Mouse (Mus musculus): ENCODE measurements around the gene Sh2d4b. TPM values are rescaled to one million over a fixed set of nuclear protein-coding genes. Genes with fewer than 3 reads are reported as not detected.
A peak's percentile ranks its signal among the peaks of the same experiment; 100 is the strongest.

The Sh2d4b gene
- polyA plus RNA-seq, 1 experiment from 2014 or later = 0.69 TPM

- no peak overlapping the region for H3K4me3 ChIP-seq (replicated peaks)
- no peaks in the 10 kb centered on the region for H3K9me3 ChIP-seq (replicated peaks)
- H3K4me2 ChIP-seq = no peak overlapping the region
- H3K27me3 ChIP-seq (replicated peaks) = no peaks in the 10 kb centered on the region
- WGBS = 55% methylated on average over 10 of the region's 10 CpGs
- H3K36me3 ChIP-seq = no peaks in the 10 kb centered on the region
- ATAC-seq (ENCODE audit: low FRiP score) = no peak
- peak overlapping the region; percentile 51 for H3K27ac ChIP-seq (replicated peaks)
- peaks cover 15% of the 10 kb centered on the region for H3K4me1 ChIP-seq
- no peak overlapping the region for H3K9ac ChIP-seq (replicated peaks)
Observed at GRCm38 (mm10) chr14:40924378-40925113, 31.5 kb upstream of the Sh2d4b start.

GRCm38 (mm10) chr14:40921241-40921640 is 28.2 kb upstream of the Sh2d4b start:
- no peak for ATAC-seq (ENCODE audit: low FRiP score)
- Histone ChIP-seq H3K27me3 (replicated peaks) (no peaks in the 10 kb centered on the region), H3K9ac (replicated peaks) (no peak overlapping the region), H3K27ac (replicated peaks) (no peak overlapping the region), H3K4me3 (replicated peaks) (no peak overlapping the region), H3K4me2 (no peak overlapping the region), H3K36me3 (no peaks in the 10 kb centered on the region), H3K9me3 (replicated peaks) (no peaks in the 10 kb centered on the region), H3K4me1 (peaks cover 7% of the 10 kb centered on the region)
- WGBS = 97% methylated on average over 1 of the region's 1 CpGs

GRCm38 (mm10) chr14:40919521-40919920 is 26.5 kb upstream of the Sh2d4b start:
- Histone ChIP-seq H3K4me3 (replicated peaks) (no peak overlapping the region), H3K36me3 (peaks cover 10% of the 10 kb centered on the region; the same call in 1 of the 2 replicates), H3K27me3 (replicated peaks) (no peaks in the 10 kb centered on the region), H3K9me3 (replicated peaks) (no peaks in the 10 kb centered on the region), H3K4me2 (no peak overlapping the region), H3K4me1 (peaks cover 4% of the 10 kb centered on the region; the same call in 1 of the 2 replicates), H3K27ac (replicated peaks) (no peak overlapping the region), H3K9ac (replicated peaks) (no peak overlapping the region)
- WGBS = 88% methylated on average over 7 of the region's 7 CpGs
- ATAC-seq (ENCODE audit: low FRiP score) = no peak

- H3K4me3 ChIP-seq (replicated peaks) = no peak overlapping the region
- no peak for ATAC-seq (ENCODE audit: low FRiP score)
- WGBS = 88% methylated on average over 5 of the region's 7 CpGs
- H3K4me1 ChIP-seq = peaks cover 3% of the 10 kb centered on the region; the same call in 1 of the 2 replicates
- H3K36me3 ChIP-seq = peaks cover 19% of the 10 kb centered on the region
- no peaks in the 10 kb centered on the region for H3K27me3 ChIP-seq (replicated peaks)
- H3K9me3 ChIP-seq (replicated peaks) = no peaks in the 10 kb centered on the region
- no peak overlapping the region for H3K9ac ChIP-seq (replicated peaks)
- H3K27ac ChIP-seq (replicated peaks) = no peak overlapping the region
- H3K4me2 ChIP-seq = no peak overlapping the region
Observed at GRCm38 (mm10) chr14:40918477-40918876, 25.4 kb upstream of the Sh2d4b start.

GRCm38 (mm10) chr14:40917632-40918031 is 24.6 kb upstream of the Sh2d4b start:
- 0% methylated on average over 1 of the region's 1 CpGs for WGBS
- ATAC-seq (ENCODE audit: low FRiP score) = peak; percentile 56
- Histone ChIP-seq H3K27me3 (replicated peaks) (no peaks in the 10 kb centered on the region), H3K9ac (replicated peaks) (no peak overlapping the region), H3K27ac (replicated peaks) (no peak overlapping the region), H3K36me3 (peaks cover 28% of the 10 kb centered on the region), H3K9me3 (replicated peaks) (no peaks in the 10 kb centered on the region), H3K4me2 (no peak overlapping the region), H3K4me3 (replicated peaks) (no peak overlapping the region), H3K4me1 (peaks cover 3% of the 10 kb centered on the region; the same call in 1 of the 2 replicates)

GRCm38 (mm10) chr14:40916667-40917066 is 23.6 kb upstream of the Sh2d4b start:
- Histone ChIP-seq H3K27ac (replicated peaks) (no peak overlapping the region), H3K4me1 (peaks cover 3% of the 10 kb centered on the region; the same call in 1 of the 2 replicates), H3K9me3 (replicated peaks) (no peaks in the 10 kb centered on the region), H3K36me3 (peaks cover 30% of the 10 kb centered on the region), H3K4me3 (replicated peaks) (no peak overlapping the region), H3K27me3 (replicated peaks) (no peaks in the 10 kb centered on the region), H3K9ac (replicated peaks) (no peak overlapping the region), H3K4me2 (no peak overlapping the region)
- ATAC-seq (ENCODE audit: low FRiP score) = no peak
- WGBS = 90% methylated on average over 15 of the region's 15 CpGs

GRCm38 (mm10) chr14:40915838-40916237 is 22.8 kb upstream of the Sh2d4b start:
- no peak for ATAC-seq (ENCODE audit: low FRiP score)
- no peak overlapping the region for H3K4me2 ChIP-seq
- H3K9me3 ChIP-seq (replicated peaks) = no peaks in the 10 kb centered on the region
- no peaks in the 10 kb centered on the region for H3K27me3 ChIP-seq (replicated peaks)
- no peak overlapping the region for H3K4me3 ChIP-seq (replicated peaks)
- H3K9ac ChIP-seq (replicated peaks) = no peak overlapping the region
- no peak overlapping the region for H3K27ac ChIP-seq (replicated peaks)
- peaks cover 38% of the 10 kb centered on the region for H3K36me3 ChIP-seq
- peaks cover 3% of the 10 kb centered on the region; the same call in 1 of the 2 replicates for H3K4me1 ChIP-seq
- WGBS = 90% methylated on average over 8 of the region's 8 CpGs

- H3K9me3 ChIP-seq (replicated peaks) = no peaks in the 10 kb centered on the region
- peaks cover 3% of the 10 kb centered on the region; the same call in 1 of the 2 replicates for H3K4me1 ChIP-seq
- H3K27me3 ChIP-seq (replicated peaks) = no peaks in the 10 kb centered on the region
- peaks cover 50% of the 10 kb centered on the region for H3K36me3 ChIP-seq
- no peak overlapping the region for H3K4me2 ChIP-seq
- 90% methylated on average over 3 of the region's 3 CpGs for WGBS
- no peak overlapping the region for H3K9ac ChIP-seq (replicated peaks)
- no peak overlapping the region for H3K27ac ChIP-seq (replicated peaks)
- no peak for ATAC-seq (ENCODE audit: low FRiP score)
- no peak overlapping the region for H3K4me3 ChIP-seq (replicated peaks)
Observed at GRCm38 (mm10) chr14:40914701-40915100, 21.6 kb upstream of the Sh2d4b start.

- WGBS = 59% methylated on average over 6 of the region's 6 CpGs
- H3K9ac ChIP-seq (replicated peaks) = no peak overlapping the region
- H3K27ac ChIP-seq (replicated peaks) = no peak overlapping the region
- peaks cover 60% of the 10 kb centered on the region for H3K36me3 ChIP-seq
- no peaks in the 10 kb centered on the region for H3K9me3 ChIP-seq (replicated peaks)
- H3K4me3 ChIP-seq (replicated peaks) = no peak overlapping the region
- H3K4me2 ChIP-seq = no peak overlapping the region
- ATAC-seq (ENCODE audit: low FRiP score) = no peak
- peaks cover 3% of the 10 kb centered on the region; the same call in 1 of the 2 replicates for H3K4me1 ChIP-seq
- H3K27me3 ChIP-seq (replicated peaks) = no peaks in the 10 kb centered on the region
Observed at GRCm38 (mm10) chr14:40913709-40914108, 20.6 kb upstream of the Sh2d4b start.

- H3K4me1 ChIP-seq = peaks cover 3% of the 10 kb centered on the region; the same call in 1 of the 2 replicates
- H3K36me3 ChIP-seq = peaks cover 81% of the 10 kb centered on the region
- H3K9me3 ChIP-seq (replicated peaks) = no peaks in the 10 kb centered on the region
- no peak overlapping the region for H3K27ac ChIP-seq (replicated peaks)
- H3K9ac ChIP-seq (replicated peaks) = no peak overlapping the region
- no peak overlapping the region for H3K4me3 ChIP-seq (replicated peaks)
- no peak overlapping the region for H3K4me2 ChIP-seq
- H3K27me3 ChIP-seq (replicated peaks) = no peaks in the 10 kb centered on the region
- no peak for ATAC-seq (ENCODE audit: low FRiP score)
Observed at GRCm38 (mm10) chr14:40911529-40911928, 18.5 kb upstream of the Sh2d4b start.

- Histone ChIP-seq H3K4me3 (replicated peaks) (no peak overlapping the region), H3K27me3 (replicated peaks) (no peaks in the 10 kb centered on the region), H3K27ac (replicated peaks) (no peak overlapping the region), H3K4me1 (no peaks in the 10 kb centered on the region; the same call in 1 of the 2 replicates), H3K9ac (replicated peaks) (no peak overlapping the region), H3K36me3 (peaks cover 69% of the 10 kb centered on the region), H3K4me2 (no peak overlapping the region), H3K9me3 (replicated peaks) (no peaks in the 10 kb centered on the region)
- no peak for ATAC-seq (ENCODE audit: low FRiP score)
- 96% methylated on average over 9 of the region's 9 CpGs for WGBS
Observed at GRCm38 (mm10) chr14:40908763-40909162, 15.7 kb upstream of the Sh2d4b start.

GRCm38 (mm10) chr14:40906770-40907169 is 13.7 kb upstream of the Sh2d4b start:
- H3K36me3 ChIP-seq = peaks cover 57% of the 10 kb centered on the region
- no peaks in the 10 kb centered on the region for H3K27me3 ChIP-seq (replicated peaks)
- H3K4me2 ChIP-seq = no peak overlapping the region
- no peak overlapping the region for H3K27ac ChIP-seq (replicated peaks)
- no peak for ATAC-seq (ENCODE audit: low FRiP score)
- no peaks in the 10 kb centered on the region for H3K9me3 ChIP-seq (replicated peaks)
- no peak overlapping the region for H3K4me3 ChIP-seq (replicated peaks)
- no peak overlapping the region for H3K9ac ChIP-seq (replicated peaks)
- 92% methylated on average over 9 of the region's 9 CpGs for WGBS
- no peaks in the 10 kb centered on the region for H3K4me1 ChIP-seq

All from neural tube, embryonic 15.5 days (tissue).